Mouse (Mus musculus) liver, embryonic 12.5 days (tissue): ENCODE data around the gene Znhit1. TPM values are rescaled to one million over a fixed set of nuclear protein-coding genes. Genes with fewer than 3 reads are reported as not detected.

Experiments
- ATAC-seq: fragments of 200-750 bp; cut with Nextera tagmentation; 2 replicates; pipeline ENCODE4 v1.8.0; 2017; ENCODE audit warnings: moderate number of reproducible peaks, mild to moderate bottlenecking, moderate library complexity
- H3K27ac ChIP-seq: fragments of 300-500 bp; sonication (generic); 2 replicates; pipeline ENCODE4 v1.5.1; 2016; ENCODE audit warnings: mild to moderate bottlenecking
- H3K27me3 ChIP-seq: fragments of 300-500 bp; sonication (generic); replicated peaks from 2 replicates; pipeline ENCODE4 v1.6.1; 2016; ENCODE audit warnings: mild to moderate bottlenecking, moderate library complexity
- H3K36me3 ChIP-seq: fragments of 300-500 bp; sonication (generic); 2 replicates; pipeline ENCODE4 v1.6.1; 2016; ENCODE audit warnings: mild to moderate bottlenecking, moderate library complexity
- H3K4me1 ChIP-seq: fragments of 300-500 bp; sonication (generic); 2 replicates; pipeline ENCODE4 v1.6.1; 2016
- H3K4me2 ChIP-seq: fragments of 300-500 bp; sonication (generic); 2 replicates; pipeline ENCODE4 v1.6.1; 2016; ENCODE audit warnings: mild to moderate bottlenecking, moderate library complexity
- H3K4me3 ChIP-seq: fragments of 300-500 bp; sonication (generic); 2 replicates; pipeline ENCODE4 v1.5.1; 2016; ENCODE audit warnings: mild to moderate bottlenecking, moderate library complexity
- H3K9ac ChIP-seq: fragments of 300-500 bp; sonication (generic); 2 replicates; pipeline ENCODE4 v1.6.1; 2016; ENCODE audit warnings: mild to moderate bottlenecking, moderate library complexity
- H3K9me3 ChIP-seq: fragments of 300-500 bp; sonication (generic); replicated peaks from 2 replicates; pipeline ENCODE4 v1.6.1; 2016; ENCODE audit warnings: mild to moderate bottlenecking, moderate library complexity
- WGBS: fragments of 180-500 bp; shearing (Covaris S2); methylation state at CpG from one replicate; pipeline ENCODE4 v1.1.7; 2016; ENCODE audit not compliant: insufficient replicate concordance; 5-methylcytosine and 5-hydroxymethylcytosine counted together
- microRNA counts: library from miRNA; unstranded; fragments of <30 nt; microRNA quantifications from one replicate; lab custom pipeline; 2017
- microRNA-seq: library from miRNA; unstranded; fragments of <30 nt; microRNA quantifications from one replicate; pipeline ENCODE4, GENCODE M21; 2017
- polyA plus RNA-seq: library from polyadenylated mRNA; unstranded; fragments of >200 nt; fragmentation: Nextera tagmentation; extraction: Ambion mirVana; gene quantifications from 2 replicates; pipeline ENCODE4 v1.2.1, GENCODE M21; 2016

Znhit1 gene
- polyA plus RNA-seq, 1 experiment from 2014 or later, result 67.0 TPM

GRCm38 (mm10) chr5:136932956-136933355 lies 54.9 kb downstream of the Znhit1 start:
- WGBS, result 63% methylated on average over 5 of the region's 5 CpGs
- H3K9me3 ChIP-seq, result no peaks in the 10 kb centered on the region
- no peaks in the 10 kb centered on the region; the same call in 1 of the 2 replicates for H3K36me3 ChIP-seq
- 0 out of 2 replicates have a peak, but pooled peaks cover 3% of the 10 kb centered on the region for H3K4me1 ChIP-seq
- no peak overlapping the region for H3K27ac ChIP-seq
- H3K27me3 ChIP-seq, result no peaks in the 10 kb centered on the region
- no peak overlapping the region for H3K9ac ChIP-seq
- H3K4me3 ChIP-seq, result no peak overlapping the region
- no peak for ATAC-seq
- no peak overlapping the region for H3K4me2 ChIP-seq

MicroRNAs within 50 kb of the gene (microRNA counts, 519-probe panel; counts per million panel counts)
- microRNA mmu-miR-702 (lab: Ali Mortazavi, UCI), result 582 counts per million, percentile 70 among the panel's probes with 10 or more counts

Small RNA genes within 50 kb of the gene (microRNA-seq; reads per million reads assigned to microRNA genes)
- 34.4 reads per million, percentile 37 among the genes with 10 or more reads in this experiment for gene Mir702

Other genes starting within 250 kb of the Znhit1 start
- 2.6 and 4.0 TPM in 2 replicates for gene Col26a1, start 104.8 kb downstream of the Znhit1 start, polyA plus RNA-seq
- gene Ift22, start 79.9 kb downstream of the Znhit1 start, polyA plus RNA-seq, result 15.4 and 15.7 TPM in 2 replicates
- 210 and 211 TPM in 2 replicates for gene Fis1, start 34.7 kb downstream of the Znhit1 start, polyA plus RNA-seq
- 2.2 TPM in 2 replicates for gene Cldn15, start 21.4 kb downstream of the Znhit1 start, polyA plus RNA-seq
- gene Plod3, start 1.0 kb downstream of the Znhit1 start, polyA plus RNA-seq, result 17.3 and 22.1 TPM in 2 replicates
- not detected in 2 replicates for gene Vgf, start 38.4 kb upstream of the Znhit1 start, polyA plus RNA-seq
- gene Ap1s1, start 58.1 kb upstream of the Znhit1 start, polyA plus RNA-seq, result 119 and 121 TPM in 2 replicates
- gene Serpine1, start 84.2 kb upstream of the Znhit1 start, polyA plus RNA-seq, result 0.19 TPM in 1 of 2 replicates, not detected in the other
- 8.6 and 10.3 TPM in 2 replicates for gene Trim56, start 128.2 kb upstream of the Znhit1 start, polyA plus RNA-seq
- not detected in 2 replicates for gene Muc3, start 161.3 kb upstream of the Znhit1 start, polyA plus RNA-seq
- 0.14 TPM in 1 of 2 replicates, not detected in the other for gene Muc3a, start 224.4 kb upstream of the Znhit1 start, polyA plus RNA-seq